Mouse (Mus musculus) kidney, embryonic 16.5 days (tissue): ENCODE measurements at regions not wholly inside any gene's neighbourhood (a gene's known extent, or its start where the extent isn't known, plus 50 kb on each side); places are given as distances from the start of the nearest gene placed in this dataset.

Source experiments
- ATAC-seq: fragments of 200-750 bp; cut with Nextera tagmentation; 2 replicates; pipeline ENCODE4 v1.8.0; 2017; ENCODE audit warnings: moderate TSS enrichment; ENCODE audit not compliant: low FRiP score, low TSS enrichment
- H3K27ac ChIP-seq: fragments of 300-500 bp; sonication (generic); 2 replicates; pipeline ENCODE4 v1.5.1; 2014; ENCODE audit warnings: low read length
- H3K27me3 ChIP-seq: fragments of 300-500 bp; sonication (generic); 2 replicates; pipeline ENCODE4 v1.6.1; 2014; ENCODE audit warnings: low read length, control low read depth, mixed read lengths; ENCODE audit not compliant: insufficient read depth
- H3K36me3 ChIP-seq: fragments of 300-500 bp; sonication (generic); 2 replicates; pipeline ENCODE4 v1.6.1; 2014; ENCODE audit warnings: low read length, control low read depth, mixed read lengths; ENCODE audit not compliant: insufficient read depth
- H3K4me1 ChIP-seq: fragments of 300-500 bp; sonication (generic); 2 replicates; pipeline ENCODE4 v1.6.1; 2014; ENCODE audit warnings: low read length, control low read depth, mixed read lengths; ENCODE audit not compliant: insufficient read depth
- H3K4me2 ChIP-seq: fragments of 300-500 bp; sonication (generic); replicated peaks from 2 replicates; pipeline ENCODE4 v1.6.1; 2014; ENCODE audit warnings: low read depth, low read length
- H3K4me3 ChIP-seq: fragments of 300-500 bp; sonication (generic); 2 replicates; pipeline ENCODE4 v1.5.1; 2014; ENCODE audit warnings: mild to moderate bottlenecking, low read length
- H3K9ac ChIP-seq: fragments of 300-500 bp; sonication (generic); replicated peaks from 2 replicates; pipeline ENCODE4 v1.6.1; 2014; ENCODE audit warnings: low read length
- H3K9me3 ChIP-seq: fragments of 300-500 bp; sonication (generic); 2 replicates; pipeline ENCODE4 v1.6.1; 2016; ENCODE audit warnings: low read length, control low read depth
- WGBS: fragments of 180-500 bp; shearing (Covaris S2); extraction: QIAGEN DNeasy Blood & Tissue Kit; methylation state at CpG from one replicate; pipeline ENCODE4 v1.1.7; 2014; 5-methylcytosine and 5-hydroxymethylcytosine counted together

- ATAC-seq: no peak
- Histone ChIP-seq H3K27ac (no peak overlapping the region), H3K9me3 (no peaks in the 10 kb centered on the region)
Measured at GRCm38 (mm10) chr1:148797110-148797509, 1164.0 kb downstream of the Pla2g4a start.

DNA sequence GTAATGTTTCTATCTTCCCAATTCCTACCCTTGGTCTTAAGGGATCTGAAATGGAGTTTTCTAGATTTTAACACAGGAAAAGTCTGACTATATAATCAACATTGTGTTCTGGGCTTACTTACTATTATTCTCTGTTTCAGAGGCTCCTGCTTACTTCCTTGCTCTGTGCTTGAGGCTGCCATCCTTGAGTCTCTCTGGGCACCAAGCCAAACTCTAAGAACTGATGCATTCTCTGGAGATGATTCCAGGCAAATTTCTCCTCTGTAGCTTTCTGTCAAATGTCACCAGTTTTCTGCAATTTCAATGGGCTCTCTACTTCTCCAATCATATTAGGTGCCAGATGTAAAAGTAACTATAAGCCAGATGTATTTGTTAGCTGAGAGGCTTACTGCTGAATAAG, 1210.3 kb downstream of the Pla2g4a start:
- H3K27ac ChIP-seq: no peak overlapping the region
- H3K9me3 ChIP-seq: no peaks in the 10 kb centered on the region
- H3K4me2 ChIP-seq: no peak overlapping the region
- no peaks in the 10 kb centered on the region for H3K27me3 ChIP-seq
- no peaks in the 10 kb centered on the region for H3K4me1 ChIP-seq
- no peak overlapping the region for H3K9ac ChIP-seq
- ATAC-seq: no peak
- H3K36me3 ChIP-seq: no peaks in the 10 kb centered on the region
- H3K4me3 ChIP-seq: no peak overlapping the region

More at GRCm38 (mm10) chr1:148797110-148797509, 1164.0 kb downstream of the Pla2g4a start:
- Histone ChIP-seq H3K36me3 (no peaks in the 10 kb centered on the region), H3K27me3 (no peaks in the 10 kb centered on the region), H3K4me3 (no peak overlapping the region), H3K4me1 (no peaks in the 10 kb centered on the region), H3K9ac (no peak overlapping the region), H3K4me2 (no peak overlapping the region)

- no peak overlapping the region for H3K27ac ChIP-seq
- no peaks in the 10 kb centered on the region for H3K36me3 ChIP-seq
- no peaks in the 10 kb centered on the region for H3K4me1 ChIP-seq
- H3K9ac ChIP-seq: no peak overlapping the region
- ATAC-seq: no peak
- H3K4me2 ChIP-seq: no peak overlapping the region
- no peak overlapping the region for H3K4me3 ChIP-seq
- H3K9me3 ChIP-seq: no peaks in the 10 kb centered on the region
- WGBS: 44% methylated on average over 1 of the region's 1 CpGs
- H3K27me3 ChIP-seq: no peaks in the 10 kb centered on the region
Measured at GRCm38 (mm10) chr1:148722106-148722505, 1239.0 kb downstream of the Pla2g4a start.

DNA sequence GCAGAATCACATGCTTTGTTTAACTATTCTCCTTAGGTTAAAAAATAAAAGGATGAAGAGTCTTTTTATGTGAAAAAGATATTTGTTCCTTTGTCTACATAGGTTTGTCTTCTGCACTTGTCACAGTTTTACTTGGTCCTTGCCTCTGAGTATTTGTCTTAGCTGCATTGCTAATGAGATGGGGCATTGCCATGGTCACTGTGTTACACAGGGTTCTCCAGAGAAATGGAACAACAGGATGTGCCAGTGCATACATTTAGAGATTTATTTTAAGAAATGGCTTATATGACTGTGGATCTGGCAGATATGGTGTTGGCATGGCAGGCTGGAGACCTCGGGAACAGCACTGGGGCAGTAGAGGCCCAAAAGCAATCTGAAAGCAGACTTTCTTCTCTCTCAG, 1239.7 kb downstream of the Pla2g4a start:
- H3K4me1 ChIP-seq: no peaks in the 10 kb centered on the region
- no peak overlapping the region for H3K4me3 ChIP-seq
- no peak overlapping the region for H3K9ac ChIP-seq
- ATAC-seq: no peak
- H3K27me3 ChIP-seq: no peaks in the 10 kb centered on the region
- H3K9me3 ChIP-seq: no peaks in the 10 kb centered on the region
- H3K36me3 ChIP-seq: no peaks in the 10 kb centered on the region
- WGBS: 81% methylated on average over 1 of the region's 1 CpGs
- H3K4me2 ChIP-seq: no peak overlapping the region
- H3K27ac ChIP-seq: no peak overlapping the region

GRCm38 (mm10) chr1:148720980-148721379, 1240.1 kb downstream of the Pla2g4a start:
- no peak for ATAC-seq
- Histone ChIP-seq H3K4me3 (no peak overlapping the region), H3K36me3 (no peaks in the 10 kb centered on the region), H3K9me3 (no peaks in the 10 kb centered on the region), H3K27me3 (no peaks in the 10 kb centered on the region), H3K4me1 (no peaks in the 10 kb centered on the region), H3K9ac (no peak overlapping the region), H3K27ac (no peak overlapping the region), H3K4me2 (no peak overlapping the region)
- 41% methylated on average over 4 of the region's 4 CpGs for WGBS

DNA sequence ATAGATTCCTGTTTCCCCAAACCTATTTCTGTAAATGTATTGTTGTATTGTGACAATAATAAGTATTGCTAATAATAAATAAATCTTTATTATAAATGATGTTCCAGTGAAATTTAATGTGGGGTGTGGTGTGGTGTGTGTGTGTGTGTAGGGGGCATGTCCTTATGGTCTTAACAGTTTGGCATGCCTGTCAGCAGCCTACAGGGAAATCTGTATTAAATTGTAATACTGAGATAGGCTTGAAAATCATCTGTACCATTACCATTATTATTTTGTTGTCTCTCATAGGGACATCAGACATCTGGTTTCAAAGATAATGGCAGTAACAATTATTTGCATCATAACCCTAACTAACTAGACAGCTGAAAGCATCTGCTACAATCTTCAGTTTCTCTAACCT, 1253.0 kb downstream of the Pla2g4a start:
- no peaks in the 10 kb centered on the region for H3K9me3 ChIP-seq
- no peaks in the 10 kb centered on the region for H3K27me3 ChIP-seq
- H3K4me2 ChIP-seq: no peak overlapping the region
- no peak overlapping the region for H3K4me3 ChIP-seq
- no peaks in the 10 kb centered on the region for H3K36me3 ChIP-seq
- no peak overlapping the region for H3K27ac ChIP-seq
- H3K4me1 ChIP-seq: no peaks in the 10 kb centered on the region
- H3K9ac ChIP-seq: no peak overlapping the region
- ATAC-seq: no peak

DNA sequence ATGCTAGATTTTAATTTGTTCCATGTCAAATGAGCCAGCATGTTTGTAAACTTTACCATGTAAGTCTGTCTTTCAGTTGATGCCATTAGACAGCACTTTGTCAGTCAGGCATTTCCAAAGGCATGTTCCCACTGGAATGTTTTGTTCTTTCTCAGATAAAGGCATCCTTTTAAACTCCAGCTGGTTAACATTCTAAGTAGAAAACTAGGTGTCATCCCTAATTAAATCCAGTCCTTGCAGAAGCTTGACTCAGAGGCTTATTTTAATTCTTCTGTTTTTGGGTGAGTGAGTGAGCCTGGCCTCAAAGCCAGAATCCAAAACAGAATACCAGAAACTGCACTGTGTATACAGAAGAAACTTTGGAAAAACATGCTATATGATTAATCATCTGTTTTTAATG, 1253.4 kb downstream of the Pla2g4a start:
- Histone ChIP-seq H3K9me3 (no peaks in the 10 kb centered on the region), H3K36me3 (no peaks in the 10 kb centered on the region), H3K4me3 (no peak overlapping the region), H3K9ac (no peak overlapping the region), H3K4me1 (no peaks in the 10 kb centered on the region), H3K4me2 (no peak overlapping the region), H3K27me3 (no peaks in the 10 kb centered on the region), H3K27ac (no peak overlapping the region)
- ATAC-seq: no peak

GRCm38 (mm10) chr1:148706271-148706807, 1254.8 kb downstream of the Pla2g4a start:
- Histone ChIP-seq H3K4me1 (no peaks in the 10 kb centered on the region), H3K27me3 (no peaks in the 10 kb centered on the region), H3K27ac (no peak overlapping the region), H3K36me3 (no peaks in the 10 kb centered on the region), H3K4me3 (no peak overlapping the region), H3K9ac (no peak overlapping the region), H3K4me2 (no peak overlapping the region), H3K9me3 (no peaks in the 10 kb centered on the region)
- ATAC-seq: no peak
- WGBS: 69% methylated on average over 5 of the region's 5 CpGs

DNA sequence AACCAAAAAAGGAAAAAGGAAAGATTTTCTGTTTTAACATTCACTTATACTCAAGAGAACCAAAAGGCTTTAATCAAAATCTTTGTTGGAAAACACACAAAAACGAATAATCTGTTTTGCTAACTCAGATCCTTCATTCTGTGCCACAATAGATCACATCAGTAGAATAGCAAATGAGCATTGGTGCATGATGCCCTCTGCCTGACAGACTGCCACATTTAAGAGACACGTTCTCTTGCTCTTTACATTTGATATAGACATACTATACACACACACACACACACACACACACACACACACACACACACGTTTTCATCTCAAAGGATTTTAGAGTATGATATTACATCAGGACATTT, 1260.5 kb downstream of the Pla2g4a start:
- WGBS: 62% methylated on average over 3 of the region's 3 CpGs
- no peak for ATAC-seq
- no peak overlapping the region for H3K27ac ChIP-seq
- H3K36me3 ChIP-seq: no peaks in the 10 kb centered on the region
- no peak overlapping the region for H3K9ac ChIP-seq
- H3K27me3 ChIP-seq: no peaks in the 10 kb centered on the region
- no peak overlapping the region for H3K4me2 ChIP-seq
- no peaks in the 10 kb centered on the region for H3K9me3 ChIP-seq
- H3K4me1 ChIP-seq: no peaks in the 10 kb centered on the region
- H3K4me3 ChIP-seq: no peak overlapping the region

DNA sequence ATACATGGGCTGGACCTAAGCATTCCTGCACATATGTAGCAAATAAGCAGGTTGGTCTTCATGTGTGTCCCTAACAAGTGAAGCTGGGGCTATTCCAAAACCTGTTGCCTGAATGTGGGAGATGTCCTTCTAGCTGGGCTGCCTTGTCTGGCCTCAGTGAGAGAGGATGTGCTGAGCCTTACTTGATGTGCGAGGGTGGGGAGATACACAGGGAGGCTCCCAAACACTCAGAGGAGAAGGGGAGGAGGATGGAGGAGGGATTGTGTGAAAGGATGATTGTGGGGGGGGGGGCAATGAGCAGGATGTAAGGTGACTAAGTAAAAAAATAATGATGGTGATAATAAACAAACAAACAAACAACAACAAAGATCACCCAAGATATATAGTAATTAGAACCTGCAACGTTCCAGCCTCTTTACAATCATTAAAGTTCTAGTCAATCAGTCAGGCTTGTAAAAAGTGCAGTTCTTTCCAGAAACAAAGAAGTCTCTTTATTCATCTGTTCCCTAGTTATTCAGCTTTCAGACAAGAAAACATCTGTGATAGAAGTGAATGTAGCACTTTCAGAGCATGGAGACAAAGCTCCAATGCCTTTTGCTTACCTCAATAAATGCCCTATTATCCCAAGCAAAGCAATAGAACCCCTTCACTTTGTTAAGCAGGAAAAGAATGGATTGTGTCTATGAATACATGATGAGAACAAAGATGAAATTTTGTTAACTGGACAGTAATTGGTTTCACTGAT, 1261.1 kb downstream of the Pla2g4a start:
- H3K4me2 ChIP-seq: no peak overlapping the region
- H3K36me3 ChIP-seq: no peaks in the 10 kb centered on the region
- no peak for ATAC-seq
- 63% methylated on average over 2 of the region's 2 CpGs for WGBS
- H3K9me3 ChIP-seq: no peaks in the 10 kb centered on the region
- H3K4me1 ChIP-seq: no peaks in the 10 kb centered on the region
- H3K27me3 ChIP-seq: no peaks in the 10 kb centered on the region
- no peak overlapping the region for H3K27ac ChIP-seq
- H3K4me3 ChIP-seq: no peak overlapping the region
- no peak overlapping the region for H3K9ac ChIP-seq
